Mouse (Mus musculus) C2C12 (cell line): ENCODE results near the gene Trex2. TPM values are rescaled to one million over a fixed set of nuclear protein-coding genes. Genes with fewer than 3 reads are reported as not detected.
A peak's percentile ranks its signal among the peaks of the same experiment; 100 is the strongest.

ENCODE experiments used
- H3K27me3 ChIP-seq: one replicate; pipeline ENCODE4 v1.6.1; 2011; ENCODE audit not compliant: control insufficient read depth, insufficient read depth, insufficient read length
- H3K36me3 ChIP-seq: one replicate; pipeline ENCODE4 v1.6.1; 2011; ENCODE audit not compliant: control insufficient read depth, insufficient read depth
- H3K4me3 ChIP-seq: one replicate; pipeline ENCODE4 v1.5.1; 2011; ENCODE audit warnings: mild to moderate bottlenecking, control low read depth; ENCODE audit not compliant: poor library complexity, insufficient read depth, severe bottlenecking
- H3K79me2 ChIP-seq: one replicate; pipeline ENCODE4 v1.6.1; 2011; ENCODE audit not compliant: control insufficient read depth, insufficient read depth
- H3K79me3 ChIP-seq: one replicate; pipeline ENCODE4 v1.6.1; 2011; ENCODE audit warnings: low read depth, control low read depth
- H3ac ChIP-seq: one replicate; pipeline ENCODE3; 2011; ENCODE audit warnings: low read depth; ENCODE audit not compliant: control insufficient read depth, insufficient read length
- CEBPB ChIP-seq: IDR thresholded peaks from one replicate; pipeline ENCODE4 v1.6.1; 2011; ENCODE audit warnings: low read depth, mild to moderate bottlenecking, control low read depth, moderate library complexity
- CTCF ChIP-seq: IDR thresholded peaks from one replicate; pipeline ENCODE4 v1.5.1; 2011; ENCODE audit not compliant: control insufficient read depth, insufficient read depth, insufficient read length
- FOSL1 ChIP-seq: IDR thresholded peaks from one replicate; pipeline ENCODE4 v1.8.0; 2011; ENCODE audit warnings: mild to moderate bottlenecking, low read length; ENCODE audit not compliant: poor library complexity, insufficient read depth, severe bottlenecking
- MAX ChIP-seq: IDR thresholded peaks from one replicate; pipeline ENCODE4 v1.6.1; 2011; ENCODE audit warnings: mild to moderate bottlenecking, control low read depth
- MYOD1 ChIP-seq: IDR thresholded peaks from one replicate; pipeline ENCODE4 v1.6.1; 2011; ENCODE audit warnings: low read depth; ENCODE audit not compliant: control insufficient read depth, insufficient read length
- MYOG ChIP-seq: IDR thresholded peaks from one replicate; pipeline ENCODE4 v1.6.1; 2011; ENCODE audit not compliant: control insufficient read depth, insufficient read length; ENCODE audit errors: extremely low read depth
- USF1 ChIP-seq: IDR thresholded peaks from one replicate; pipeline ENCODE4 v1.6.1; 2011; ENCODE audit warnings: low read depth, mild to moderate bottlenecking, control low read depth, moderate library complexity
- polyA plus RNA-seq: library from polyadenylated mRNA; unstranded; fragments of >200 nt; fragmentation: generic; extraction: Trizol; gene quantifications from one replicate; pipeline ENCODE4 v1.2.1, GENCODE M21; 2012; ENCODE audit warnings: missing spikeins

Gene Trex2
- polyA plus RNA-seq, 1 experiment = not detected

GRCm38 (mm10) chrX:73471764-73472163 lies 36.6 kb upstream of the Trex2 start:
- H3K27me3 ChIP-seq = no peaks in the 10 kb centered on the region
- no peaks in the 10 kb centered on the region for H3K79me3 ChIP-seq
- no peak overlapping the region for H3K4me3 ChIP-seq
- H3ac ChIP-seq = no peak overlapping the region
- TF ChIP-seq MYOG (no peak), CTCF (no peak), CEBPB (no peak), USF1 (no peak), FOSL1 (no peak), MAX (no peak), MYOD1 (no peak)
- H3K36me3 ChIP-seq = no peaks in the 10 kb centered on the region
- no peaks in the 10 kb centered on the region for H3K79me2 ChIP-seq

DNA sequence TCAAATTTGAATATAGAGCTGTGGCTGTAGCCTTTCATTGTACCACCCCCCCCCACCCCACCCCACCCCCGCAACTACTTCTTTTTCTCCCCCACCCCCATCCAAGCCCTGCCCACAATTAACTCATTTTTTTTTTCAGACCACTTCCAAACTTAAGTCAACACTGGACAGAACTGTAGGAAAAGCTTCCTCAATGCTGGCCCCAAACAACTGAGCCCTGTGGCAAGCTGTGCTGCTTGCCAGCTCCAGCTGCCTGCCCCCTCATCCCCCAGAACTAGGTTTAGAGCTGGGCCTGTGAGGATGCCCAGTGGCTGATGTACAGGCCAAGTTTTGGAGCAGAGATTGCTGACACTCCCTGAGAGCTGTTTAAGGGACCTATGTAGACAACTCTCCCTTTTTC lies 33.6 kb upstream of the Trex2 start:
- Histone ChIP-seq H3K36me3 (no peaks in the 10 kb centered on the region), H3K27me3 (no peaks in the 10 kb centered on the region), H3K79me2 (peaks cover 6% of the 10 kb centered on the region), H3K4me3 (no peak overlapping the region), H3ac (no peak overlapping the region), H3K79me3 (no peaks in the 10 kb centered on the region)
- no peak for TF ChIP-seq USF1
- no peak for TF ChIP-seq MYOD1
- no peak for TF ChIP-seq MAX
- no peak for TF ChIP-seq CTCF
- no peak for TF ChIP-seq CEBPB
- no peak for TF ChIP-seq MYOG
- no peak for TF ChIP-seq FOSL1

DNA sequence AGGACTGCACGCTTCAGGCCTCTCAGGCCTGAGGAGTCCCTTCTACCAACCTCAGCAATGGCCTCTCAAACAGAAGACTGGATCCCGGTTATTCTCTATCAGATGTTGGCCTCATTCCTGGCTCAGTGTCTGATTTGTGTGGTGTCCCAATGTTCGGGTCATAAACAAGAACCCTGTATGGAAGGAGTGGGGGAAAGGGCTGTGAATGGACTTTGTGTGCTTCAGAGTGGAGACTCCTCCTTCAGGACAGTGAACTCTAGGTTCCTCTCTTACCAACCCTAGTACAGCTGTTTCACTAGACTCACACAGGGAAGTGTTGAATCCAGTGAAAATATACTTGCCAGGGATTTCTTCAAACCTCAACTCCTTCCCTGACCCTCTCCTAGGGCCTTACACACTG lies 33.2 kb upstream of the Trex2 start:
- Histone ChIP-seq H3K79me2 (peaks cover 6% of the 10 kb centered on the region), H3ac (no peak overlapping the region), H3K79me3 (no peaks in the 10 kb centered on the region), H3K27me3 (no peaks in the 10 kb centered on the region), H3K36me3 (no peaks in the 10 kb centered on the region), H3K4me3 (no peak overlapping the region)
- TF ChIP-seq CEBPB (no peak), MYOG (no peak), CTCF (no peak), MYOD1 (no peak), FOSL1 (no peak), USF1 (no peak), MAX (no peak)

GRCm38 (mm10) chrX:73467446-73468241 lies 32.5 kb upstream of the Trex2 start:
- Histone ChIP-seq H3K79me3 (no peaks in the 10 kb centered on the region), H3ac (peak overlapping the region; percentile 12), H3K27me3 (no peaks in the 10 kb centered on the region), H3K36me3 (no peaks in the 10 kb centered on the region), H3K4me3 (no peak overlapping the region), H3K79me2 (peaks cover 6% of the 10 kb centered on the region)
- TF ChIP-seq MAX = no peak
- TF ChIP-seq CEBPB = no peak
- no peak for TF ChIP-seq MYOD1
- TF ChIP-seq FOSL1 = no peak
- no peak for TF ChIP-seq CTCF
- TF ChIP-seq MYOG = no peak
- no peak for TF ChIP-seq USF1

DNA sequence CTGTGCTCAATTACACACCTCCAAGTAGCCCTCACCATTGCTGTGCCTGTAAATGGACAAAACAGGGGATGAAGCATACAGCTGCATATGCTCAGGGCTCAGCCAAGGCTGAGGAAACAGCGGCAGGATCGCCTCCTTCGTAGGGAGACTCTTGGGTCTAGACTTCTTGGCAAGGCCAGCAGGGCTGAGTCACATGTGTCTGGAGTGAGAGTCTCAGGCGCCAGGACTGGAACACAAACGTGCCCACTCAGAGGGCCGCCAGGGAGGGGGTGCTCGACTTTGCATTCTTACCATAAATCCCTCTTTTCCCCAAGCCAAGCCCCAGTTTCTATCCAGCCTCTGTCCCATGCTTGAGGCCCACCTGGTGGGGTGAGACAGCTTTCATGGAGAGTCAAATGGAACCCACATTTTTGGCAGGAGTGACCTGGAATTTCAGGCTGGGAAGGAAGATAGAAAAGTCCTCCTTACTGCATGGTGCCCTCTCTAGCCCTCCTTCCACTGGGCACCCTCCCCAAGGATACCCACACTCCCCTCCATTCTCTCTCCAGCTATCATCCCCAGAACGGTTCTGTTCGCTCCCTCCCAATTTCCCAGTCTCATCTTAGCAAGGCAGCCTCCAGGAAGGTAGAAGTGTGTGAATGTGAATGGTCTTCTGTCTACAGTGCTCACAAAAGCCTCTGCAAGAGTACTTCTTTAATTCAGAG lies 30.5 kb upstream of the Trex2 start:
- no peaks in the 10 kb centered on the region for H3K79me3 ChIP-seq
- no peak overlapping the region for H3K4me3 ChIP-seq
- no peaks in the 10 kb centered on the region for H3K36me3 ChIP-seq
- peaks cover 6% of the 10 kb centered on the region for H3K79me2 ChIP-seq
- no peaks in the 10 kb centered on the region for H3K27me3 ChIP-seq
- TF ChIP-seq USF1 = peak; percentile 43
- TF ChIP-seq MAX = no peak
- H3ac ChIP-seq = no peak overlapping the region

DNA sequence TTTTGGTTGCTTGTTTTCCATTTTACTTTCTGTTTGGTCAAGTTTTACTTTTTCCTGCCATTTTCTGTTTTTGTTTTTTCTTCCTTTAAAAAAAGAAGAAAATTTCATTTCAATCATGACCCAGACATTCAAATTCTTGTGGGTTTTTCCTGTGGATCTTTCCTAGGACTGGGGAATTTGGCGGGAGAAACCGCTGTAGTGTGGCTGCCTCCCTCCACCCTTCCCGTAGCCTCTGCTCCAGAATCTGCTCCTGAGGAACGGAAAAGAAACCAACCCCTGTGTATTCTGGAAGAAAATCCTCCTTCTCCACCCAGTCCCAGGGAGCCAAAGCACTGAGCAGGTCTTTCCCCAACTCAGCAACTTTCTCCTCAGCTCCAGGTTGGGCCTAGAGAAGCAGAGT lies 25.6 kb upstream of the Trex2 start:
- Histone ChIP-seq H3K36me3 (no peaks in the 10 kb centered on the region), H3K27me3 (no peaks in the 10 kb centered on the region), H3K4me3 (no peak overlapping the region), H3ac (no peak overlapping the region), H3K79me3 (peaks cover 2% of the 10 kb centered on the region), H3K79me2 (peaks cover 9% of the 10 kb centered on the region)
- no peak for TF ChIP-seq CTCF
